Mouse (Mus musculus) kidney, embryonic 14.5 days (tissue): ENCODE results near the gene Uvrag. TPM values are rescaled to one million over a fixed set of nuclear protein-coding genes. Genes with fewer than 3 reads are reported as not detected.

ENCODE experiments used
- ATAC-seq: fragments of 200-750 bp; cut with Nextera tagmentation; 2 replicates; pipeline ENCODE4 v1.8.0; 2017; ENCODE audit warnings: moderate number of reproducible peaks, mild to moderate bottlenecking, moderate TSS enrichment, moderate library complexity; ENCODE audit not compliant: low FRiP score, low TSS enrichment
- H3K27ac ChIP-seq: fragments of 300-500 bp; sonication (generic); 2 replicates; pipeline ENCODE4 v1.5.1; 2014; ENCODE audit warnings: low read depth, mild to moderate bottlenecking, low read length, moderate library complexity, mixed read lengths
- H3K27me3 ChIP-seq: fragments of 300-500 bp; sonication (generic); 2 replicates; pipeline ENCODE4 v1.6.1; 2014; ENCODE audit warnings: mild to moderate bottlenecking, low read length; ENCODE audit not compliant: control insufficient read depth, insufficient read depth
- H3K36me3 ChIP-seq: fragments of 300-500 bp; sonication (generic); 2 replicates; pipeline ENCODE4 v1.6.1; 2014; ENCODE audit warnings: low read length, mixed read lengths; ENCODE audit not compliant: control insufficient read depth, insufficient read depth
- H3K4me1 ChIP-seq: fragments of 300-500 bp; sonication (generic); 2 replicates; pipeline ENCODE4 v1.6.1; 2014; ENCODE audit warnings: low read length, mixed read lengths; ENCODE audit not compliant: control insufficient read depth, insufficient read depth
- H3K4me2 ChIP-seq: fragments of 300-500 bp; sonication (generic); replicated peaks from 2 replicates; pipeline ENCODE4 v1.6.1; 2014; ENCODE audit warnings: low read depth, mild to moderate bottlenecking, low read length
- H3K4me3 ChIP-seq: fragments of 300-500 bp; sonication (generic); 2 replicates; pipeline ENCODE4 v1.5.1; 2014; ENCODE audit warnings: mild to moderate bottlenecking, low read length
- H3K9ac ChIP-seq: fragments of 300-500 bp; sonication (generic); 2 replicates; pipeline ENCODE4 v1.6.1; 2014; ENCODE audit warnings: low read depth, mild to moderate bottlenecking, low read length, moderate library complexity
- H3K9me3 ChIP-seq: fragments of 300-500 bp; sonication (generic); 2 replicates; pipeline ENCODE4 v1.6.1; 2016; ENCODE audit warnings: low read length; ENCODE audit not compliant: control insufficient read depth
- WGBS: fragments of 180-500 bp; shearing (Covaris S2); extraction: QIAGEN DNeasy Blood & Tissue Kit; methylation state at CpG from one replicate; pipeline ENCODE4 v1.1.7; 2014; 5-methylcytosine and 5-hydroxymethylcytosine counted together
- polyA plus RNA-seq: library from polyadenylated mRNA; unstranded; fragments of >200 nt; fragmentation: Nextera tagmentation; extraction: Ambion mirVana; gene quantifications from 2 replicates; pipeline ENCODE4 v1.2.1, GENCODE M21; 2014

The Uvrag gene
- polyA plus RNA-seq, 1 experiment from 2014 or later: 22.7 TPM

GRCm38 (mm10) chr7:99041818-99042217 lies 99.1 kb downstream of the Uvrag start:
- WGBS: 75% methylated on average over 9 of the region's 9 CpGs
- ATAC-seq: no peak

GRCm38 (mm10) chr7:99039912-99040311 lies 101.0 kb downstream of the Uvrag start:
- no peak overlapping the region for H3K27ac ChIP-seq
- ATAC-seq: no peak
- no peaks in the 10 kb centered on the region for H3K9me3 ChIP-seq
- no peak overlapping the region for H3K4me2 ChIP-seq
- WGBS: 94% methylated on average over 8 of the region's 8 CpGs
- no peak overlapping the region for H3K9ac ChIP-seq
- no peak overlapping the region for H3K4me3 ChIP-seq
- H3K27me3 ChIP-seq: no peaks in the 10 kb centered on the region
- no peaks in the 10 kb centered on the region for H3K36me3 ChIP-seq
- H3K4me1 ChIP-seq: no peaks in the 10 kb centered on the region

More at GRCm38 (mm10) chr7:99041818-99042217, 99.1 kb downstream of the Uvrag start:
- Histone ChIP-seq H3K27me3 (no peaks in the 10 kb centered on the region), H3K9me3 (no peaks in the 10 kb centered on the region), H3K4me3 (no peak overlapping the region), H3K4me1 (peaks cover 10% of the 10 kb centered on the region), H3K27ac (no peak overlapping the region), H3K36me3 (no peaks in the 10 kb centered on the region), H3K4me2 (no peak overlapping the region), H3K9ac (no peak overlapping the region)

- ATAC-seq: no peak
Measured at GRCm38 (mm10) chr7:99036284-99036683, 104.7 kb downstream of the Uvrag start.

GRCm38 (mm10) chr7:99034909-99035308 lies 106.0 kb downstream of the Uvrag start:
- Histone ChIP-seq H3K36me3 (no peaks in the 10 kb centered on the region), H3K4me1 (no peaks in the 10 kb centered on the region), H3K27me3 (no peaks in the 10 kb centered on the region), H3K27ac (no peak overlapping the region), H3K9ac (no peak overlapping the region), H3K4me3 (no peak overlapping the region), H3K9me3 (no peaks in the 10 kb centered on the region), H3K4me2 (no peak overlapping the region)
- WGBS: 92% methylated on average over 2 of the region's 2 CpGs
- no peak for ATAC-seq

More at GRCm38 (mm10) chr7:99036284-99036683, 104.7 kb downstream of the Uvrag start:
- Histone ChIP-seq H3K36me3 (no peaks in the 10 kb centered on the region), H3K9me3 (no peaks in the 10 kb centered on the region), H3K4me1 (no peaks in the 10 kb centered on the region), H3K4me2 (no peak overlapping the region), H3K27ac (no peak overlapping the region), H3K27me3 (no peaks in the 10 kb centered on the region), H3K9ac (no peak overlapping the region), H3K4me3 (no peak overlapping the region)
- WGBS: 89% methylated on average over 8 of the region's 8 CpGs

GRCm38 (mm10) chr7:99033838-99034237 lies 107.1 kb downstream of the Uvrag start:
- no peaks in the 10 kb centered on the region for H3K9me3 ChIP-seq
- WGBS: 58% methylated on average over 5 of the region's 5 CpGs
- peak; percentile 11; the same call in 1 of the 2 replicates for ATAC-seq
- H3K36me3 ChIP-seq: no peaks in the 10 kb centered on the region
- no peaks in the 10 kb centered on the region for H3K4me1 ChIP-seq
- H3K4me3 ChIP-seq: no peak overlapping the region
- no peaks in the 10 kb centered on the region for H3K27me3 ChIP-seq
- peak overlapping the region; percentile 67; the same call in 1 of the 2 replicates for H3K27ac ChIP-seq
- no peak overlapping the region for H3K4me2 ChIP-seq
- H3K9ac ChIP-seq: no peak overlapping the region

- no peaks in the 10 kb centered on the region for H3K4me1 ChIP-seq
- peak overlapping the region; percentile 67; the same call in 1 of the 2 replicates for H3K27ac ChIP-seq
- 61% methylated on average over 3 of the region's 3 CpGs for WGBS
- no peaks in the 10 kb centered on the region for H3K27me3 ChIP-seq
- H3K9me3 ChIP-seq: no peaks in the 10 kb centered on the region
- no peak overlapping the region for H3K4me3 ChIP-seq
- no peak overlapping the region for H3K9ac ChIP-seq
- H3K4me2 ChIP-seq: no peak overlapping the region
- ATAC-seq: peak; percentile 81
- H3K36me3 ChIP-seq: no peaks in the 10 kb centered on the region
Measured at GRCm38 (mm10) chr7:99033314-99033713, 107.6 kb downstream of the Uvrag start.

- Histone ChIP-seq H3K9me3 (no peaks in the 10 kb centered on the region), H3K4me1 (no peaks in the 10 kb centered on the region), H3K4me2 (no peak overlapping the region), H3K36me3 (no peaks in the 10 kb centered on the region), H3K27me3 (no peaks in the 10 kb centered on the region), H3K9ac (no peak overlapping the region), H3K4me3 (no peak overlapping the region), H3K27ac (no peak overlapping the region)
- no peak for ATAC-seq
- 90% methylated on average over 8 of the region's 8 CpGs for WGBS
Measured at GRCm38 (mm10) chr7:99032051-99032450, 108.9 kb downstream of the Uvrag start.

- H3K9ac ChIP-seq: no peak overlapping the region
- no peak overlapping the region for H3K4me3 ChIP-seq
- no peaks in the 10 kb centered on the region for H3K36me3 ChIP-seq
- H3K27me3 ChIP-seq: no peaks in the 10 kb centered on the region
- H3K4me2 ChIP-seq: no peak overlapping the region
- no peak overlapping the region for H3K27ac ChIP-seq
- no peaks in the 10 kb centered on the region for H3K4me1 ChIP-seq
- H3K9me3 ChIP-seq: no peaks in the 10 kb centered on the region
- 90% methylated on average over 7 of the region's 7 CpGs for WGBS
- no peak for ATAC-seq
Measured at GRCm38 (mm10) chr7:99028108-99028507, 112.8 kb downstream of the Uvrag start.

- H3K4me3 ChIP-seq: no peak overlapping the region
- H3K9ac ChIP-seq: no peak overlapping the region
- H3K27ac ChIP-seq: no peak overlapping the region
- H3K9me3 ChIP-seq: no peaks in the 10 kb centered on the region
- H3K4me2 ChIP-seq: no peak overlapping the region
- H3K27me3 ChIP-seq: no peaks in the 10 kb centered on the region
- no peak for ATAC-seq
- 73% methylated on average over 5 of the region's 5 CpGs for WGBS
- no peaks in the 10 kb centered on the region for H3K4me1 ChIP-seq
- H3K36me3 ChIP-seq: no peaks in the 10 kb centered on the region
Measured at GRCm38 (mm10) chr7:99027185-99027584, 113.8 kb downstream of the Uvrag start.
